Mouse (Mus musculus) brain, embryonic 14.5 days (tissue): ENCODE data around the gene Wdr37. TPM values are rescaled to one million over a fixed set of nuclear protein-coding genes. Genes with fewer than 3 reads are reported as not detected.
"Not testable (repeated sequence)": the region's sequence is repeated elsewhere in the genome, so short reads cannot be mapped to it uniquely, and the experiment has no call there.

Source experiments
- DNase-seq: peaks from one replicate; pipeline ENCODE4 v3.0.0-alpha.2; 2011; ENCODE audit warnings: low read depth
- CTCF ChIP-seq: fragments of 200-500 bp; IDR thresholded peaks from 2 replicates; pipeline ENCODE4 v1.5.1; 2012; ENCODE audit warnings: inconsistent platforms, mild to moderate bottlenecking, moderate library complexity, borderline replicate concordance; ENCODE audit not compliant: insufficient read depth, insufficient read length; ENCODE audit errors: extremely low read depth
- POLR2A ChIP-seq: fragments of 200-500 bp; IDR thresholded peaks from 2 replicates; pipeline ENCODE4 v1.6.1; 2012; ENCODE audit warnings: mild to moderate bottlenecking, inconsistent platforms, borderline replicate concordance; ENCODE audit not compliant: poor library complexity, insufficient read depth, insufficient read length, severe bottlenecking; ENCODE audit errors: extremely low read depth
- polyA plus RNA-seq: library from polyadenylated mRNA; depleted of rRNA; stranded (reverse); fragments of >200 nt; gene quantifications from 2 replicates; pipeline ENCODE4 v1.2.3, GENCODE M21; 2012; rRNA removed

Gene Wdr37
- polyA plus RNA-seq, result 35.0 and 43.4 TPM in 2 replicates

- TF ChIP-seq CTCF (no peak), POLR2A (no peak)
- DNase-seq, result peak; percentile 63
Observed at GRCm38 (mm10) chr13:8871314-8871962, at the start of gene Wdr37. TSS of gene Wdr37 (minus strand) at chr13:8871909.

- not testable (repeated sequence) for DNase-seq
Observed at GRCm38 (mm10) chr13:8913890-8914289, 42.2 kb upstream of the Wdr37 start.

- not testable (repeated sequence) for DNase-seq
Observed at GRCm38 (mm10) chr13:8905986-8906385, 34.3 kb upstream of the Wdr37 start.

GRCm38 (mm10) chr13:8888603-8889002 is 16.9 kb upstream of the Wdr37 start:
- TF ChIP-seq POLR2A (no peak), CTCF (peak; percentile 13; the same call in 1 of the 2 replicates)
- DNase-seq, result no peak

GRCm38 (mm10) chr13:8886185-8886560 is 14.5 kb upstream of the Wdr37 start:
- TF ChIP-seq CTCF (no peak), POLR2A (no peak)
- DNase-seq, result no peak

GRCm38 (mm10) chr13:8885445-8886184 is 13.9 kb upstream of the Wdr37 start, which contains the start of gene Idi1:
TSS of gene Idi1 (plus strand) at chr13:8885501.
- TF ChIP-seq POLR2A (0 out of 2 replicates have a peak, but pooled peaks have one; percentile 14), CTCF (no peak)

GRCm38 (mm10) chr13:8883870-8884269 is 12.2 kb upstream of the Wdr37 start:
- not testable (repeated sequence) for DNase-seq

More at GRCm38 (mm10) chr13:8885445-8886184, 13.9 kb upstream of the Wdr37 start, which contains the start of gene Idi1:
- DNase-seq, result peak; percentile 99

GRCm38 (mm10) chr13:8881611-8882010 is 9.9 kb upstream of the Wdr37 start:
- no peak for TF ChIP-seq CTCF
- no peak for DNase-seq

- no peak for TF ChIP-seq POLR2A
- no peak for TF ChIP-seq CTCF
- DNase-seq, result no peak
Observed at GRCm38 (mm10) chr13:8873776-8874175, 2.1 kb upstream of the Wdr37 start.

- TF ChIP-seq CTCF (peak; percentile 96), POLR2A (peak; percentile 60; the same call in 1 of the 2 replicates)
- DNase-seq, result peak; percentile 96
Observed at GRCm38 (mm10) chr13:8870510-8871313, 997 bp downstream of the Wdr37 start.

GRCm38 (mm10) chr13:8870160-8870509 is 1.6 kb downstream of the Wdr37 start:
- DNase-seq, result peak; percentile 59

GRCm38 (mm10) chr13:8869578-8870157 is 2.0 kb downstream of the Wdr37 start:
- TF ChIP-seq CTCF (no peak), POLR2A (no peak)
- DNase-seq, result no peak

More at GRCm38 (mm10) chr13:8870160-8870509, 1.6 kb downstream of the Wdr37 start:
- TF ChIP-seq CTCF (no peak), POLR2A (no peak)
